In the genomic region with DNA sequence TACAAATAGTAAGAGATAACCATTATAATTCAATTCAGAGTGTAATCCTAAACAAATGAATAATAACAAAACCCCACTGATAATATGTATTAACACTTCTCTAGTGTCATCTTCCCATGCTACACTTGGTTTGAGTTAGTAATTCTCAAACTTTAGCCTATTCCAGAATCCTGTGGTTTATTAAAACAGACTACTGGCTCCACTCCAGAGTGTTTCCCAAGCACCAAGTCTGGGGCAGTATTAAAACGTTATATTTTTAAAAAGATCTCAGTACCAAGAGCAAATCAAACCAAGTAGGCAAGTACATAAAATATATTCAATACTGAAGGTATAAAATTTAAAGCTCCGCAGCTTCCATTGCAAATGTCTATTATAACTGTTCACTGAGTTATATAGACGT, we compare ENCODE assay signal across 29 mouse cellular contexts. TPM values are rescaled to one million over a fixed set of nuclear protein-coding genes. Genes with fewer than 3 reads are reported as not detected.
DNase-seq lines count a peak whose midpoint lies in the region; ATAC-seq and TF ChIP-seq lines count a peak whose summit lies in the region.
"Had no signal": no experiment of that assay in that cellular context is flagged by ENCODE, and none has a peak within 500 bp of the region (broad histone marks: within the 10 kb centered on the region; RNA-seq: fewer than 3 reads in every experiment).

No protein-coding gene starts in this region.

- 63% methylated on average over 3 of the region's 3 CpGs for WGBS in embryonic facial prominence, embryonic 14.5 days
- 83% methylated on average over 3 of the region's 3 CpGs for WGBS in embryonic facial prominence, embryonic 10.5 days
- 57% methylated on average over 3 of the region's 3 CpGs for WGBS in liver, adult 2 months
- 72% methylated on average over 3 of the region's 3 CpGs for WGBS in liver, postnatal 0 days (ENCODE audit: insufficient replicate concordance)

- H3K36me3 ChIP-seq in embryonic facial prominence, embryonic 14.5 days (ENCODE audit: control insufficient read depth, insufficient read depth, low read length) = no peaks in the 10 kb centered on the region
- no peaks in the 10 kb centered on the region for H3K36me3 ChIP-seq in embryonic facial prominence, embryonic 10.5 days (replicated peaks)
- no peaks in the 10 kb centered on the region for H3K36me3 ChIP-seq in liver, adult 2 months (ENCODE audit: control insufficient read depth, insufficient read depth, low read length)
- no peaks in the 10 kb centered on the region for H3K36me3 ChIP-seq in liver, postnatal 0 days (replicated peaks; ENCODE audit: insufficient read depth, low read length)
- H3K36me3 ChIP-seq: embryonic facial prominence, embryonic 12.5 days; forebrain, embryonic 10.5 days; heart, embryonic 10.5 days; heart, embryonic 13.5 days; hindbrain, embryonic 10.5 days; hindbrain, embryonic 13.5 days had no signal

- no peaks in the 10 kb centered on the region for H3K27me3 ChIP-seq in embryonic facial prominence, embryonic 14.5 days (replicated peaks; ENCODE audit: control insufficient read depth, insufficient read depth, low read length)
- no peaks in the 10 kb centered on the region for H3K27me3 ChIP-seq in embryonic facial prominence, embryonic 10.5 days (replicated peaks; ENCODE audit: low read depth, poor library complexity, severe bottlenecking)
- no peaks in the 10 kb centered on the region for H3K27me3 ChIP-seq in liver, adult 2 months (ENCODE audit: control insufficient read depth, insufficient read depth, low read length)
- no peaks in the 10 kb centered on the region for H3K27me3 ChIP-seq in liver, postnatal 0 days (ENCODE audit: insufficient read depth, low read length)
- H3K27me3 ChIP-seq: embryonic facial prominence, embryonic 12.5 days; forebrain, embryonic 13.5 days; heart, embryonic 13.5 days; hindbrain, embryonic 13.5 days; Patski had no signal

- peaks cover 7% of the 10 kb centered on the region; the same call in 1 of the 2 replicates for H3K79me2 ChIP-seq in liver, adult 2 months (ENCODE audit: control insufficient read depth, insufficient read depth, low read length)

- no peak overlapping the region for H3K27ac ChIP-seq in embryonic facial prominence, embryonic 14.5 days (replicated peaks; ENCODE audit: low read depth, low read length)
- no peak overlapping the region for H3K27ac ChIP-seq in embryonic facial prominence, embryonic 10.5 days (replicated peaks)
- no peak overlapping the region for H3K27ac ChIP-seq in liver, adult 2 months (replicated peaks; ENCODE audit: insufficient read depth, low read depth, low read length)
- no peak overlapping the region for H3K27ac ChIP-seq in liver, postnatal 0 days (ENCODE audit: low read depth)
- H3K27ac ChIP-seq: embryonic facial prominence, embryonic 12.5 days; forebrain, embryonic 10.5 days; forebrain, embryonic 13.5 days; heart, adult 2 months; heart, embryonic 10.5 days; heart, embryonic 13.5 days; hindbrain, embryonic 10.5 days; hindbrain, embryonic 13.5 days had no signal

- H3K4me1 ChIP-seq in embryonic facial prominence, embryonic 14.5 days (ENCODE audit: control insufficient read depth, insufficient read depth, low read length) = peaks cover 9% of the 10 kb centered on the region; the same call in 1 of the 2 replicates
- H3K4me1 ChIP-seq in embryonic facial prominence, embryonic 10.5 days = peaks cover 24% of the 10 kb centered on the region
- H3K4me1 ChIP-seq in liver, adult 2 months (ENCODE audit: control insufficient read depth, insufficient read depth, low read length) = peaks cover 2% of the 10 kb centered on the region
- H3K4me1 ChIP-seq in liver, postnatal 0 days (ENCODE audit: insufficient read depth) = peaks cover 9% of the 10 kb centered on the region

- no peak for TF ChIP-seq EP300 in liver, postnatal 0 days (IDR thresholded peaks at IDR 0.05; ENCODE audit: low read depth)

- no peak for TF ChIP-seq CTCF in liver, adult 2 months (IDR thresholded peaks at IDR 0.05; ENCODE audit: low read depth, low read length)
- no peak for TF ChIP-seq CTCF in liver, postnatal 0 days (IDR thresholded peaks at IDR 0.05; ENCODE audit: low read depth)

- no peak for TF ChIP-seq POLR2A in liver, adult 2 months (IDR thresholded peaks at IDR 0.05; ENCODE audit: extremely low read depth, insufficient read depth, low read length)

- H3K4me2 ChIP-seq in embryonic facial prominence, embryonic 14.5 days (ENCODE audit: low read depth, low read length) = no peak overlapping the region
- H3K4me2 ChIP-seq in liver, postnatal 0 days (ENCODE audit: low read depth, low read length) = no peak overlapping the region
- H3K4me2 ChIP-seq: embryonic facial prominence, embryonic 12.5 days; forebrain, embryonic 13.5 days; heart, embryonic 13.5 days; hindbrain, embryonic 13.5 days had no signal

- H3K9ac ChIP-seq in embryonic facial prominence, embryonic 14.5 days (ENCODE audit: low read depth, low read length) = no peak overlapping the region
- no peak overlapping the region for H3K9ac ChIP-seq in liver, adult 2 months (ENCODE audit: low read depth, low read length)
- H3K9ac ChIP-seq in liver, postnatal 0 days (replicated peaks) = no peak overlapping the region
- H3K9ac ChIP-seq: embryonic facial prominence, embryonic 12.5 days; forebrain, embryonic 13.5 days; heart, embryonic 13.5 days; hindbrain, embryonic 13.5 days had no signal

- intact Hi-C loops in heart, postnatal 36 days (cut with DNase I) = no loop called here
- intact Hi-C loops in heart, postnatal 25 days (cut with DNase I) = no loop called here

- DNase-seq in embryonic facial prominence, embryonic 14.5 days (ENCODE audit: low spot score) = peak; percentile 16
- no peak for DNase-seq in embryonic facial prominence, embryonic 10.5 days (ENCODE audit: low spot score)
- DNase-seq in liver, adult 2 months (ENCODE audit: extremely low read depth, low read depth, low spot score) = peak; percentile 58
- no peak for DNase-seq in liver, postnatal 0 days
- DNase-seq in adipocyte (ENCODE audit: low spot score) = peak; percentile 81
- no peak for DNase-seq in heart, postnatal 36 days
- DNase-seq in heart, postnatal 25 days (ENCODE audit: low spot score) = no peak
- DNase-seq: adrenal gland, adult 2 months; adrenal gland, postnatal 25 days; cerebellum, adult 18-20 months; cerebellum, adult 9-10 months; cerebellum, postnatal 14 days; gastrocnemius, postnatal 36 days; heart, adult 2 months; heart, postnatal 14 days; kidney, adult 18-20 months had no signal

- H3K9me3 ChIP-seq in embryonic facial prominence, embryonic 14.5 days (ENCODE audit: control insufficient read depth, low read length) = no peaks in the 10 kb centered on the region
- H3K9me3 ChIP-seq in embryonic facial prominence, embryonic 10.5 days = no peaks in the 10 kb centered on the region
- no peaks in the 10 kb centered on the region for H3K9me3 ChIP-seq in liver, postnatal 0 days (ENCODE audit: low read length)
- H3K9me3 ChIP-seq: embryonic facial prominence, embryonic 12.5 days; forebrain, embryonic 10.5 days; forebrain, embryonic 13.5 days; heart, embryonic 10.5 days; heart, embryonic 13.5 days; hindbrain, embryonic 10.5 days; hindbrain, embryonic 13.5 days had no signal

- ATAC-seq in embryonic facial prominence, embryonic 14.5 days (ENCODE audit: low read depth) = no peak
- no peak for ATAC-seq in liver, postnatal 0 days
- ATAC-seq: CD4-positive, CD25-positive, alpha-beta regulatory T cell, adult 4 months; forebrain, embryonic 13.5 days; forebrain, embryonic 16.5 days; hindbrain, embryonic 16.5 days; intestine, embryonic 16.5 days; Patski had no signal

- H3K4me3 ChIP-seq in embryonic facial prominence, embryonic 14.5 days (ENCODE audit: low read depth, low read length) = no peak overlapping the region
- no peak overlapping the region for H3K4me3 ChIP-seq in embryonic facial prominence, embryonic 10.5 days
- no peak overlapping the region for H3K4me3 ChIP-seq in liver, adult 2 months (ENCODE audit: insufficient read depth, low read depth, low read length)
- H3K4me3 ChIP-seq in liver, postnatal 0 days (ENCODE audit: low read depth, low read length) = no peak overlapping the region
- H3K4me3 ChIP-seq: embryonic facial prominence, embryonic 12.5 days; erythroblast, embryonic 14.5 days; forebrain, embryonic 10.5 days; forebrain, embryonic 13.5 days; heart, adult 2 months; heart, embryonic 10.5 days; heart, embryonic 13.5 days; hindbrain, embryonic 10.5 days; hindbrain, embryonic 13.5 days had no signal

RNA-seq across cellular contexts. Expression of a gene that starts 26.0 kb away (rescaled TPM):
- polyA plus RNA-seq in embryonic facial prominence, embryonic 14.5 days (2014; fragmentation: Nextera tagmentation; extraction: Ambion mirVana) = 59.1 and 59.8 TPM in 2 replicates
- polyA plus RNA-seq in embryonic facial prominence, embryonic 10.5 days (2016; fragmentation: Nextera tagmentation; extraction: Ambion mirVana) = 84.7 and 84.9 TPM in 2 replicates
- 24.7 and 24.9 TPM in 2 replicates for total RNA-seq in liver, adult 2 months (2014; rRNA removed)
- polyA plus RNA-seq in liver, adult 2 months (2012; rRNA removed) = 5.1 and 5.7 TPM in 2 replicates
- 12.6 and 14.4 TPM in 2 replicates for polyA plus RNA-seq in liver, postnatal 0 days (2015; fragmentation: Nextera tagmentation; extraction: Ambion mirVana)
- total RNA-seq in heart, postnatal 36 days (2021) = 10 to 100 TPM; 52.1 to 53.3 TPM
- 10 to 100 TPM; 49.8 to 51.0 TPM for total RNA-seq in heart, postnatal 25 days (2021)

RNA-seq across cellular contexts. Expression of a gene that starts 53.4 kb away (rescaled TPM):
- polyA plus RNA-seq in embryonic facial prominence, embryonic 14.5 days (2014; fragmentation: Nextera tagmentation; extraction: Ambion mirVana) = 11.9 and 12.1 TPM in 2 replicates
- polyA plus RNA-seq in embryonic facial prominence, embryonic 10.5 days (2016; fragmentation: Nextera tagmentation; extraction: Ambion mirVana) = 9.7 and 10.5 TPM in 2 replicates
- total RNA-seq in liver, adult 2 months (2014; rRNA removed) = 17.2 and 17.6 TPM in 2 replicates
- polyA plus RNA-seq in liver, adult 2 months (2012; rRNA removed) = 17.8 and 19.5 TPM in 2 replicates
- polyA plus RNA-seq in liver, postnatal 0 days (2015; fragmentation: Nextera tagmentation; extraction: Ambion mirVana) = 13.3 and 13.8 TPM in 2 replicates
- total RNA-seq in heart, postnatal 36 days (2021) = 1 to 10 TPM; 1.1 TPM
- 1 to 10 TPM; 1.3 TPM for total RNA-seq in heart, postnatal 25 days (2021)

Comparison
In these comparisons a context has a peak if more than half of its experiments do, and no peak if none do; other contexts are left out.
1. DNase-seq: peak in embryonic facial prominence, embryonic 14.5 days (single experiment), liver, adult 2 months (single experiment) and adipocyte (single experiment); none in embryonic facial prominence, embryonic 10.5 days (single experiment), liver, postnatal 0 days (single experiment), heart, postnatal 36 days (0 of 2) and heart, postnatal 25 days (single experiment).